Mouse (Mus musculus): ENCODE data around the gene Gm11237.
"Not testable (repeated sequence)": the region's sequence is repeated elsewhere in the genome, so short reads cannot be mapped to it uniquely, and the experiment has no call there.

GRCm38 (mm10) chr4:73637821-73638220 lies 15.0 kb downstream of the Gm11237 start, which contains the start of gene Gm11236:
- TF ChIP-seq POLR2A (IDR thresholded peaks at IDR 0.05; ENCODE audit: borderline replicate concordance, insufficient read depth, low read length); CTCF (IDR thresholded peaks at IDR 0.05; ENCODE audit: borderline replicate concordance, insufficient read depth, low read depth, low read length): not testable (repeated sequence)
